Mouse (Mus musculus): ENCODE data around the gene Mertk. TPM values are rescaled to one million over a fixed set of nuclear protein-coding genes. Genes with fewer than 3 reads are reported as not detected.

Gene Mertk
- total and polyA plus RNA-seq, 3 experiments = 0.05 TPM; not detected in 2

DNA sequence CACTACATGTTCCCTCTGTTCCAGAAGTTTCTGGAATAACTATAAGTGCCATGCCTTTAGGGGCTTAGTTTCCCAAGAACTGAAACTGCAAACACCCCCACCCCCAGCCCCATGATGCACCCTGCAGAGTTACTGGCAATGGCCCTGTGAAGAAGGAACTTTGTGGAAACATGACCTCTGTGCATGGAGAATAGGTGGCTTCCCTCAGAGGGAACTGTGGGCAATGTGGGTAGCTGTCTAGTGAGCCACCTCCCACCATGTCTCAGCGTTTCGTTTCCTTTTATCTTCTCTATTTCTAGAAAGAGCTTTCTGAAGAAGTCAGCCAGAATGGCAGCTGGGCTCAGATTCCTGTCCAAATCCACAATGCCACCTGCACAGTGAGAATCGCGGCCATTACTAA, 72.3 kb downstream of the Mertk start:
- no peak overlapping the region for H3K4me3 ChIP-seq (replicated peaks in 1 of 3; ENCODE audit: low read depth in 2 of 3, low read length in 2 of 3, poor library complexity in 1 of 3)
- peaks cover 6 to 20% of the 10 kb centered on the region in 2 experiments; a peak in 3 of 4 replicates for H3K4me1 ChIP-seq (ENCODE audit: control insufficient read depth in 1 of 2, insufficient read depth in 2 of 2)
- H3K36me3 ChIP-seq (replicated peaks in 1 of 2; ENCODE audit: control insufficient read depth in 1 of 2, insufficient read depth in 1 of 2, low read length in 1 of 2) = no peaks in the 10 kb centered on the region
- H3K27ac ChIP-seq (ENCODE audit: insufficient read depth, low read depth) = no peak overlapping the region
- no peak overlapping the region for H3K9ac ChIP-seq (ENCODE audit: insufficient read depth, low read depth)
- TF ChIP-seq EP300 (IDR thresholded peaks at IDR 0.05; ENCODE audit: low read length) (no peak), MEF2A (IDR thresholded peaks at IDR 0.05; ENCODE audit: borderline replicate concordance, low read depth, low read length) (peak; percentile 47; the same call in 1 of the 2 replicates), SMC3 (IDR thresholded peaks at IDR 0.05; ENCODE audit: low read depth, low read length) (no peak), IRF4 (IDR thresholded peaks at IDR 0.05; ENCODE audit: low read depth, low read length) (peak; percentile 32; the same call in 1 of the 2 replicates), KAT2A (IDR thresholded peaks at IDR 0.05; ENCODE audit: insufficient replicate concordance, low read length) (no peak)
- dilution Hi-C loops (cut with MboI; ENCODE audit: extremely low pct_ligation_motif_present, extremely low pct_unique_long_range_greater_than_20kb, low sequenced_read_pairs) (no loop called here), in situ Hi-C loops (cut with MboI; ENCODE audit: low pct_ligation_motif_present, low pct_unique_long_range_greater_than_20kb, low sequenced_read_pairs) (no loop called here)
- H3K4me2 ChIP-seq (ENCODE audit: insufficient read depth, low read depth, poor library complexity, severe bottlenecking) = peak overlapping the region; percentile 43
- H3K79me2 ChIP-seq (replicated peaks; ENCODE audit: control insufficient read depth, extremely low read depth, insufficient read depth, poor library complexity, severe bottlenecking) = no peaks in the 10 kb centered on the region
- DNase-seq (ENCODE audit: extremely low read depth) = peak; percentile 46
- no peaks in the 10 kb centered on the region for H3K9me3 ChIP-seq (replicated peaks; ENCODE audit: low read length)
- no peaks in the 10 kb centered on the region for H3K27me3 ChIP-seq (replicated peaks)

DNA sequence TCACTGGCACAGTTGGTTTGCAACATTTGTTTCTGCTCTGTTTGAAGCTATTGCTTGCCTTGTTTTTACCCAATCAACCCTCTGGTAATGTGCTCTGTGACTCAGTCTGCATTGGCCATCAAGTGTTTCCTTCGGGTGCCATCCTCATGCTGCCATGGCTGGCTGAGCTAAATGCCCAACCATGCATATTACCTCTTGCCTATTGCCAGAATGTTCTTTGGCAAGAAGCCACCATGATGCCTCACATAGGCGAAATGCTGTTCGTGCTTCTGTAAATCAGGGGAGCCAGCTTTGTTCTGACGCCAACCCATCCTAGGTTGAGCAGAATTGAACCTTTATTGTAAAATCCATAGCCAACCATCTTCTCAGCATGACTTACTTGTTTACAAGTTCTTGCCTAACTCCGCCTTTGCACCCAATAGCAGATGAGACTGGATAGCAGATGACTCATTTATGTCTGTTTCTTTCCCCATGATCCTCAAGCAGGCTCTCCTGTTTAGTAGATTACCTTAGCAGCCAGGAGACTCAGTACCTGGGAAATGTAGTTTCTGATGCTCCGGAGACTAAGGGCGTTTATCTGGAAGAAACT, 73.1 kb downstream of the Mertk start:
- dilution Hi-C loops (cut with MboI; ENCODE audit: extremely low pct_ligation_motif_present, extremely low pct_unique_long_range_greater_than_20kb, low sequenced_read_pairs) (no loop called here), in situ Hi-C loops (cut with MboI; ENCODE audit: low pct_ligation_motif_present, low pct_unique_long_range_greater_than_20kb, low sequenced_read_pairs) (no loop called here)
- Histone ChIP-seq H3K4me3 (replicated peaks in 1 of 3; ENCODE audit: low read depth in 2 of 3, low read length in 2 of 3, poor library complexity in 1 of 3) (no peak overlapping the region), H3K36me3 (replicated peaks in 1 of 2; ENCODE audit: control insufficient read depth in 1 of 2, insufficient read depth in 1 of 2, low read length in 1 of 2) (no peaks in the 10 kb centered on the region), H3K27ac (ENCODE audit: insufficient read depth, low read depth) (no peak overlapping the region), H3K9me3 (replicated peaks; ENCODE audit: low read length) (no peaks in the 10 kb centered on the region), H3K9ac (ENCODE audit: insufficient read depth, low read depth) (no peak overlapping the region), H3K27me3 (replicated peaks) (no peaks in the 10 kb centered on the region), H3K4me2 (ENCODE audit: insufficient read depth, low read depth, poor library complexity, severe bottlenecking) (no peak overlapping the region; the same call in 1 of the 2 replicates), H3K4me1 (ENCODE audit: control insufficient read depth in 1 of 2, insufficient read depth in 2 of 2) (peaks cover 6 to 20% of the 10 kb centered on the region in 2 experiments; a peak in 3 of 4 replicates), H3K79me2 (replicated peaks; ENCODE audit: control insufficient read depth, extremely low read depth, insufficient read depth, poor library complexity, severe bottlenecking) (no peaks in the 10 kb centered on the region)
- DNase-seq (ENCODE audit: extremely low read depth) = no peak
- TF ChIP-seq JUN (IDR thresholded peaks at IDR 0.05; ENCODE audit: insufficient read depth, low read depth, low read length) = no peak
- no peak for TF ChIP-seq CHD1 (IDR thresholded peaks at IDR 0.05; ENCODE audit: low read depth, low read length)
- TF ChIP-seq TCF12 (IDR thresholded peaks at IDR 0.05; ENCODE audit: low read depth, low read length) = no peak
- TF ChIP-seq USF2 (conservative IDR thresholded peaks at IDR 0.05; ENCODE audit: low read depth, low read length) = no peak
- no peak for TF ChIP-seq ETS1 (conservative IDR thresholded peaks at IDR 0.05; ENCODE audit: low read depth, low read length)
- TF ChIP-seq MAX (IDR thresholded peaks at IDR 0.05; ENCODE audit: low read length) = no peak
- TF ChIP-seq BHLHE40 (IDR thresholded peaks at IDR 0.05; ENCODE audit: low read depth, low read length) = no peak
- TF ChIP-seq MEF2A (IDR thresholded peaks at IDR 0.05; ENCODE audit: borderline replicate concordance, low read depth, low read length) = no peak
- TF ChIP-seq ZMIZ1 (IDR thresholded peaks at IDR 0.05; ENCODE audit: low read depth, low read length) = no peak
- TF ChIP-seq GABPA (IDR thresholded peaks at IDR 0.05; ENCODE audit: insufficient replicate concordance, low read depth, low read length) = no peak
- TF ChIP-seq ZNF384 (IDR thresholded peaks at IDR 0.05; ENCODE audit: low read depth, low read length) = no peak
- TF ChIP-seq RAD21 (IDR thresholded peaks at IDR 0.05; ENCODE audit: low read depth, low read length) = no peak
- no peak for TF ChIP-seq MAFK (IDR thresholded peaks at IDR 0.05; ENCODE audit: insufficient replicate concordance, low read length)
- TF ChIP-seq EP300 (IDR thresholded peaks at IDR 0.05; ENCODE audit: low read length) = no peak
- no peak for TF ChIP-seq HCFC1 (IDR thresholded peaks at IDR 0.05; ENCODE audit: low read depth, low read length)
- TF ChIP-seq MAZ (IDR thresholded peaks at IDR 0.05; ENCODE audit: low read depth, low read length) = no peak
- no peak for TF ChIP-seq NRF1 (IDR thresholded peaks at IDR 0.05; ENCODE audit: low read depth, low read length)
- TF ChIP-seq TBP (conservative IDR thresholded peaks at IDR 0.05; ENCODE audit: low read depth, low read length) = no peak
